Mouse (Mus musculus): ENCODE data around the gene Naa50.

The Naa50 gene

GRCm38 (mm10) chr16:44140186-44140787, 657 bp downstream of the Naa50 start:
- in situ Hi-C loops (cut with MboI, MseI) = no loop called here

- in situ Hi-C loops (cut with MboI, MseI) = no loop called here
Observed at GRCm38 (mm10) chr16:44141483-44141882, 1.9 kb downstream of the Naa50 start.

- in situ Hi-C loops (cut with MboI, MseI) = no loop called here
Observed at GRCm38 (mm10) chr16:44149002-44149767, 9.6 kb downstream of the Naa50 start.

- in situ Hi-C loops (cut with MboI, MseI) = no loop called here
Observed at GRCm38 (mm10) chr16:44154497-44155057, 14.9 kb downstream of the Naa50 start.

GRCm38 (mm10) chr16:44159325-44159724, 19.7 kb downstream of the Naa50 start:
- in situ Hi-C loops (cut with MboI, MseI) = no loop called here

GRCm38 (mm10) chr16:44163831-44164230, 24.2 kb downstream of the Naa50 start:
- in situ Hi-C loops (cut with MboI, MseI) = no loop called here

- in situ Hi-C loops (cut with MboI, MseI) = no loop called here
Observed at GRCm38 (mm10) chr16:44165182-44165581, 25.6 kb downstream of the Naa50 start.

- in situ Hi-C loops (cut with MboI, MseI) = no loop called here
Observed at GRCm38 (mm10) chr16:44168990-44169389, 29.4 kb downstream of the Naa50 start.

GRCm38 (mm10) chr16:44172297-44173154, 32.9 kb downstream of the Naa50 start:
- in situ Hi-C loops (cut with MboI, MseI) = no loop called here

- in situ Hi-C loops (cut with MboI, MseI) = no loop called here
Observed at GRCm38 (mm10) chr16:44173155-44173941, 33.7 kb downstream of the Naa50 start, which contains the start of gene Usf3. Gene Usf3, plus strand, starts transcription at chr16:44173246.

- in situ Hi-C loops (cut with MboI, MseI) = no loop called here
Observed at GRCm38 (mm10) chr16:44173966-44174530, 34.4 kb downstream of the Naa50 start.

GRCm38 (mm10) chr16:44175001-44175400, 35.4 kb downstream of the Naa50 start:
- in situ Hi-C loops (cut with MboI, MseI) = no loop called here

GRCm38 (mm10) chr16:44176511-44176910, 36.9 kb downstream of the Naa50 start:
- in situ Hi-C loops (cut with MboI, MseI) = no loop called here

- in situ Hi-C loops (cut with MboI, MseI) = no loop called here
Observed at GRCm38 (mm10) chr16:44178555-44178954, 38.9 kb downstream of the Naa50 start.

GRCm38 (mm10) chr16:44182597-44182996, 43.0 kb downstream of the Naa50 start:
- in situ Hi-C loops (cut with MboI, MseI) = no loop called here

GRCm38 (mm10) chr16:44184769-44185168, 45.1 kb downstream of the Naa50 start:
- in situ Hi-C loops (cut with MboI, MseI) = no loop called here

- in situ Hi-C loops (cut with MboI, MseI) = no loop called here
Observed at GRCm38 (mm10) chr16:44187172-44187571, 47.5 kb downstream of the Naa50 start.

GRCm38 (mm10) chr16:44188766-44189165, 49.1 kb downstream of the Naa50 start:
- in situ Hi-C loops (cut with MboI, MseI) = no loop called here

- in situ Hi-C loops (cut with MboI, MseI) = no loop called here
Observed at GRCm38 (mm10) chr16:44190032-44190431, 50.4 kb downstream of the Naa50 start.

GRCm38 (mm10) chr16:44190968-44191367, 51.3 kb downstream of the Naa50 start:
- in situ Hi-C loops (cut with MboI, MseI) = no loop called here

All from T-helper 1 cell (primary cell).